Mouse (Mus musculus) ES-Bruce4 (cell line): ENCODE results near the gene Aktip. TPM values are rescaled to one million over a fixed set of nuclear protein-coding genes. Genes with fewer than 3 reads are reported as not detected.

Source experiments
- H3K27ac ChIP-seq: 2 replicates; pipeline ENCODE4 v1.5.1; 2012; ENCODE audit warnings: low read length, inconsistent platforms; ENCODE audit not compliant: insufficient read depth
- H3K27me3 ChIP-seq: 2 replicates; pipeline ENCODE4 v1.6.1; 2012; ENCODE audit warnings: mild to moderate bottlenecking, low read length, inconsistent platforms; ENCODE audit not compliant: control insufficient read depth, poor library complexity, insufficient read depth, severe bottlenecking
- H3K36me3 ChIP-seq: 2 replicates; pipeline ENCODE4 v1.6.1; 2012; ENCODE audit warnings: inconsistent platforms, mild to moderate bottlenecking, low read length, moderate library complexity; ENCODE audit not compliant: control insufficient read depth, poor library complexity, insufficient read depth, severe bottlenecking
- H3K4me1 ChIP-seq: one replicate; pipeline ENCODE4 v1.8.1; 2011; ENCODE audit warnings: low read length; ENCODE audit not compliant: control insufficient read depth, insufficient read depth
- H3K4me3 ChIP-seq: 2 replicates; pipeline ENCODE4 v1.5.1; 2011; ENCODE audit warnings: low read depth, mild to moderate bottlenecking, low read length
- H3K9ac ChIP-seq: 2 replicates; pipeline ENCODE4 v1.6.1; 2012; ENCODE audit warnings: low read depth, mild to moderate bottlenecking, inconsistent platforms; ENCODE audit not compliant: poor library complexity, severe bottlenecking
- H3K9me3 ChIP-seq: replicated peaks from 2 replicates; pipeline ENCODE4 v1.6.1; 2012; ENCODE audit warnings: mild to moderate bottlenecking, low read length, inconsistent platforms; ENCODE audit not compliant: control insufficient read depth, poor library complexity, insufficient read depth, severe bottlenecking
- CTCF ChIP-seq: IDR thresholded peaks from one replicate; pipeline ENCODE4 v1.8.1; 2011; ENCODE audit warnings: low read depth, low read length
- EP300 ChIP-seq: IDR thresholded peaks from 2 replicates; pipeline ENCODE4 v1.6.1; 2011; ENCODE audit warnings: low read depth, low read length; ENCODE audit not compliant: insufficient read depth
- POLR2A ChIP-seq: IDR thresholded peaks from one replicate; pipeline ENCODE4 v1.8.1; 2011; ENCODE audit warnings: low read length; ENCODE audit not compliant: insufficient read depth
- polyA plus RNA-seq: library from polyadenylated mRNA; stranded (reverse); fragments of >200 nt; gene quantifications from 2 replicates; pipeline ENCODE4 v1.2.4, GENCODE M21; 2011; ENCODE audit warnings: low read depth; ENCODE audit not compliant: missing spikeins, insufficient read depth, insufficient read length

Aktip gene
- polyA plus RNA-seq, 1 experiment = 74.4 TPM

- H3K27ac ChIP-seq = no peak overlapping the region
- H3K9ac ChIP-seq = no peak overlapping the region
- H3K4me1 ChIP-seq = no peaks in the 10 kb centered on the region
- peaks cover 21% of the 10 kb centered on the region for H3K36me3 ChIP-seq
- peaks cover 3% of the 10 kb centered on the region; the same call in 1 of the 2 replicates for H3K9me3 ChIP-seq
- H3K4me3 ChIP-seq = no peak overlapping the region
- no peak for TF ChIP-seq CTCF
- TF ChIP-seq EP300 = no peak
- TF ChIP-seq POLR2A = no peak
- H3K27me3 ChIP-seq = no peaks in the 10 kb centered on the region
Measured at GRCm38 (mm10) chr8:91114910-91115309, 84.9 kb downstream of the Aktip start.

- Histone ChIP-seq H3K36me3 (peaks cover 21% of the 10 kb centered on the region), H3K4me3 (no peak overlapping the region), H3K9me3 (peaks cover 3% of the 10 kb centered on the region; the same call in 1 of the 2 replicates), H3K27ac (no peak overlapping the region), H3K9ac (no peak overlapping the region), H3K27me3 (no peaks in the 10 kb centered on the region), H3K4me1 (no peaks in the 10 kb centered on the region)
- TF ChIP-seq CTCF (no peak), EP300 (no peak), POLR2A (no peak)
Measured at GRCm38 (mm10) chr8:91114428-91114827, 85.3 kb downstream of the Aktip start.

- H3K9me3 ChIP-seq = peaks cover 3% of the 10 kb centered on the region; the same call in 1 of the 2 replicates
- TF ChIP-seq CTCF (no peak), POLR2A (no peak), EP300 (no peak)
- no peaks in the 10 kb centered on the region for H3K4me1 ChIP-seq
- H3K27me3 ChIP-seq = no peaks in the 10 kb centered on the region; the same call in 1 of the 2 replicates
- H3K9ac ChIP-seq = no peak overlapping the region
- no peak overlapping the region for H3K4me3 ChIP-seq
- peaks cover 14% of the 10 kb centered on the region; the same call in 1 of the 2 replicates for H3K36me3 ChIP-seq
- H3K27ac ChIP-seq = no peak overlapping the region
Measured at GRCm38 (mm10) chr8:91111868-91112477, 87.8 kb downstream of the Aktip start.

GRCm38 (mm10) chr8:91106271-91106670 lies 93.5 kb downstream of the Aktip start:
- TF ChIP-seq CTCF (no peak), POLR2A (no peak), EP300 (no peak)
- H3K36me3 ChIP-seq = peaks cover 9% of the 10 kb centered on the region; the same call in 1 of the 2 replicates
- H3K9me3 ChIP-seq = no peaks in the 10 kb centered on the region
- no peaks in the 10 kb centered on the region; the same call in 1 of the 2 replicates for H3K27me3 ChIP-seq
- no peak overlapping the region for H3K27ac ChIP-seq
- H3K4me1 ChIP-seq = no peaks in the 10 kb centered on the region
- H3K4me3 ChIP-seq = no peak overlapping the region
- H3K9ac ChIP-seq = no peak overlapping the region

- Histone ChIP-seq H3K36me3 (peaks cover 4% of the 10 kb centered on the region; the same call in 1 of the 2 replicates), H3K9ac (no peak overlapping the region), H3K4me1 (no peaks in the 10 kb centered on the region), H3K9me3 (no peaks in the 10 kb centered on the region), H3K4me3 (no peak overlapping the region), H3K27ac (no peak overlapping the region), H3K27me3 (no peaks in the 10 kb centered on the region)
- TF ChIP-seq EP300 (no peak), POLR2A (no peak), CTCF (no peak)
Measured at GRCm38 (mm10) chr8:91098106-91098505, 101.7 kb downstream of the Aktip start.

GRCm38 (mm10) chr8:91094135-91094534 lies 105.6 kb downstream of the Aktip start:
- no peaks in the 10 kb centered on the region for H3K4me1 ChIP-seq
- no peak overlapping the region for H3K27ac ChIP-seq
- no peak for TF ChIP-seq POLR2A
- TF ChIP-seq EP300 = no peak
- no peak for TF ChIP-seq CTCF
- peaks cover 2% of the 10 kb centered on the region for H3K36me3 ChIP-seq
- H3K27me3 ChIP-seq = no peaks in the 10 kb centered on the region
- no peak overlapping the region for H3K9ac ChIP-seq
- no peak overlapping the region for H3K4me3 ChIP-seq
- H3K9me3 ChIP-seq = no peaks in the 10 kb centered on the region
